Mouse (Mus musculus): ENCODE measurements at regions not wholly inside any gene's neighbourhood (a gene's known extent, or its start where the extent isn't known, plus 50 kb on each side); places are given as distances from the start of the nearest gene placed in this dataset.

- TF ChIP-seq POU5F1 (IDR thresholded peaks at IDR 0.05; ENCODE audit: borderline replicate concordance, low read length) (no peak), CTCF (conservative IDR thresholded peaks at IDR 0.05; ENCODE audit: low read length) (no peak)
Observed at GRCm38 (mm10) chr8:34465398-34465797, 353.9 kb upstream of the Gm10131 start.

Data from E14TG2a.4 (cell line).